Mouse (Mus musculus): Measurements from ENCODE around the gene Stk32c. TPM values are rescaled to one million over a fixed set of nuclear protein-coding genes. Genes with fewer than 3 reads are reported as not detected.

Stk32c gene
- polyA plus RNA-seq, 1 experiment from 2014 or later, result 1.2 TPM

DNA sequence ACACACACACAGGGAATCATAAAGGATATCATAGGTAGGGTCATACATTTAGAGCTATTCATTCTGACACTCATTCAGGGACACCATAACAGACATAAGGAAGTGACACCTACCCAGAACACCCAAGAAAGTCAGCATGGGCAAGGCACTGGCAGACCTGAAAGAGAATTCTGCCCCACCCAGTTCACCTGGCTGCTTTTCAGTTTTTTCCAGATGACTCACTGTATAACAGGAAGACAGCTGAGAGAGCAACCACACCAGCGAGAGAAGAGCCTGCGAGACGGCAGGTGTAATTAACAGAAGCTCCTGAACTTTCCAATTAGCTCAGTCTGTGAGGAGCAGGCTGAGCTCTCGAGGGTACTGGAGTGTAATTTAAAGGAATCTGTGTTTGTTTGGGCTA lies 44.0 kb downstream of the Stk32c start:
- no peaks in the 10 kb centered on the region for H3K4me1 ChIP-seq (replicated peaks; ENCODE audit: control insufficient read depth, insufficient read depth, low read length)
- no peak overlapping the region for H3K4me3 ChIP-seq (replicated peaks; ENCODE audit: low read length)
- no peak overlapping the region for H3K9ac ChIP-seq
- no peak overlapping the region for H3K4me2 ChIP-seq (replicated peaks)
- DNase-seq (ENCODE audit: low spot score) (no peak), ATAC-seq (ENCODE audit: low FRiP score) (no peak)
- H3K27ac ChIP-seq, result no peak overlapping the region
- peaks cover 23% of the 10 kb centered on the region; the same call in 1 of the 2 replicates for H3K9me3 ChIP-seq (ENCODE audit: control insufficient read depth, low read length)
- H3K36me3 ChIP-seq (replicated peaks; ENCODE audit: control insufficient read depth, insufficient read depth), result no peaks in the 10 kb centered on the region
- WGBS, result 82% methylated on average over 4 of the region's 4 CpGs
- H3K27me3 ChIP-seq (ENCODE audit: control insufficient read depth, insufficient read depth, low read length), result no peaks in the 10 kb centered on the region

DNA sequence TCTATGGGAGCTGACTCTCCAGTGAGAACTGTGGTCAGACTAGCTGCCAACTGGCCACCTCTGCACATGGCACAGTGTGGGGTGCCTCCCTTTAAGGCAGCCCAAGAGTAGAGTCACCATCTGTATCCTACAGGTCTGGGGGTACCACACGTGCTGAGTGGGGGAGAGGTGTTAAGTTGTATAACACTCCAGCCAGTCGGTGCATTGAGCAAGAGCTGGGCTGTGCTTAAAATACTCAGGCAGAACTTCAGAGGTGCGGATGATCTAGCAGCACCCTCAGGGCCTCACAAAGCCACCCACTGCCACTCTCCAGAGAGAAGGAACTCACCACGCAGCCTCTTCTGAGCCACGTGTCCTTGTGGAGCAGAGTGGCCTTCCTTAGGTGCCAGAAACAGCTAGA lies 48.7 kb downstream of the Stk32c start:
- no peak for ATAC-seq (ENCODE audit: low FRiP score)
- Histone ChIP-seq H3K9ac (no peak overlapping the region), H3K36me3 (replicated peaks; ENCODE audit: control insufficient read depth, insufficient read depth) (no peaks in the 10 kb centered on the region), H3K4me1 (replicated peaks; ENCODE audit: control insufficient read depth, insufficient read depth, low read length) (peaks cover 2% of the 10 kb centered on the region), H3K4me3 (replicated peaks; ENCODE audit: low read length) (no peak overlapping the region), H3K4me2 (replicated peaks) (no peak overlapping the region), H3K9me3 (ENCODE audit: control insufficient read depth, low read length) (peaks cover 22% of the 10 kb centered on the region; the same call in 1 of the 2 replicates), H3K27ac (no peak overlapping the region), H3K27me3 (ENCODE audit: control insufficient read depth, insufficient read depth, low read length) (no peaks in the 10 kb centered on the region)
- DNase-seq (ENCODE audit: low spot score), result no peak
- 79% methylated on average over 5 of the region's 5 CpGs for WGBS

DNA sequence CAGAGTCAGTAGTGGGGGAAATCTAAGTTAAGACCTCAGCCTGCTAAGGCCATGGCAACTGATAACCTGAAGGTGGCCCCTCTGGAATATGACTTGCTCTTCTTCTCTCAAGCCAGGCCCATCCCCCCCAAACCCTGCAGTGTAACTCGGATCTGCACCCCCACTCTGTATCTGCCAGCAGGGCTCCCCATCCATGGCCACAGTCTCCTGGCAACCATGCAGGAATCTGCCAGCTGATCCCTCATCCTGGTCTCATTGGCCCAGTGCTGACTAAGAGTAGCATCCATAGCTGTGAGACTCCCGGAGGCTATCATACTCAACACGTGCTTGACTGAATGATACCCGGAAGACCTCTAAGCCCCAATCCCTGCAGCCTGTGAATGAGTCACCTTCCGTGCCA lies 54.2 kb downstream of the Stk32c start:
- Histone ChIP-seq H3K9me3 (ENCODE audit: control insufficient read depth, low read length) (no peaks in the 10 kb centered on the region), H3K27ac (no peak overlapping the region), H3K4me3 (replicated peaks; ENCODE audit: low read length) (no peak overlapping the region), H3K36me3 (replicated peaks; ENCODE audit: control insufficient read depth, insufficient read depth) (no peaks in the 10 kb centered on the region), H3K4me1 (replicated peaks; ENCODE audit: control insufficient read depth, insufficient read depth, low read length) (peaks cover 13% of the 10 kb centered on the region), H3K27me3 (ENCODE audit: control insufficient read depth, insufficient read depth, low read length) (no peaks in the 10 kb centered on the region), H3K4me2 (replicated peaks) (no peak overlapping the region), H3K9ac (no peak overlapping the region)
- no peak for DNase-seq (ENCODE audit: low spot score)
- WGBS, result 34% methylated on average over 5 of the region's 5 CpGs
- ATAC-seq (ENCODE audit: low FRiP score), result peak; percentile 81

GRCm38 (mm10) chr7:139158549-139158948 lies 54.6 kb downstream of the Stk32c start:
- Histone ChIP-seq H3K4me3 (replicated peaks; ENCODE audit: low read length) (no peak overlapping the region), H3K4me1 (replicated peaks; ENCODE audit: control insufficient read depth, insufficient read depth, low read length) (peaks cover 13% of the 10 kb centered on the region), H3K4me2 (replicated peaks) (no peak overlapping the region), H3K9me3 (ENCODE audit: control insufficient read depth, low read length) (no peaks in the 10 kb centered on the region), H3K27me3 (ENCODE audit: control insufficient read depth, insufficient read depth, low read length) (no peaks in the 10 kb centered on the region), H3K9ac (no peak overlapping the region), H3K27ac (no peak overlapping the region), H3K36me3 (replicated peaks; ENCODE audit: control insufficient read depth, insufficient read depth) (no peaks in the 10 kb centered on the region)
- WGBS, result 53% methylated on average over 7 of the region's 7 CpGs
- no peak for DNase-seq (ENCODE audit: low spot score)
- ATAC-seq (ENCODE audit: low FRiP score), result peak; percentile 12; the same call in 1 of the 2 replicates

DNA sequence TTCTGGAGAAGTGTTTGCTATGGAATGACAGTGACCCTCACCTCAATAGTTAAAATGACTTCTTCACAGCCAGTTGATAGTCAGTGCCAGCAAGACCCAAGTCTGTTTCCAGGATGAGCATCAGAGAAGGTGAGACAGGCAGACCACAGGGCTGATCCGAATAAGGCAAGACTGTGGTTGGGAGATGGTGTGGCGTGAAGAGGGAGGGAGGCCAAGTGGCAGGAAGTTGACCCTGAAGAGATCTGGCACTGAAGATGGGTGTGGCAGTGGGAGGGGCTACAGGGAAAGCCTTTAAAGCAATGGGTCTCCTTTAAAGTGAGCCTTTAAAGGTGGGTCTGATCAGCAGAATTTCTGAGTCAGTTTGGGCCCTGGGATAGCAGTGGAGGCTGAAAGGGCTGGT lies 55.6 kb downstream of the Stk32c start:
- H3K9ac ChIP-seq, result no peak overlapping the region
- WGBS, result 80% methylated on average over 2 of the region's 2 CpGs
- ATAC-seq (ENCODE audit: low FRiP score) (no peak), DNase-seq (ENCODE audit: low spot score) (no peak)
- no peak overlapping the region for H3K4me2 ChIP-seq (replicated peaks)
- H3K4me1 ChIP-seq (replicated peaks; ENCODE audit: control insufficient read depth, insufficient read depth, low read length), result peaks cover 13% of the 10 kb centered on the region
- no peaks in the 10 kb centered on the region for H3K9me3 ChIP-seq (ENCODE audit: control insufficient read depth, low read length)
- no peak overlapping the region for H3K4me3 ChIP-seq (replicated peaks; ENCODE audit: low read length)
- no peak overlapping the region for H3K27ac ChIP-seq
- H3K36me3 ChIP-seq (replicated peaks; ENCODE audit: control insufficient read depth, insufficient read depth), result no peaks in the 10 kb centered on the region
- H3K27me3 ChIP-seq (ENCODE audit: control insufficient read depth, insufficient read depth, low read length), result no peaks in the 10 kb centered on the region

- no peak overlapping the region for H3K4me2 ChIP-seq (replicated peaks)
- H3K4me1 ChIP-seq (replicated peaks; ENCODE audit: control insufficient read depth, insufficient read depth, low read length), result peaks cover 15% of the 10 kb centered on the region
- no peak overlapping the region for H3K9ac ChIP-seq
- H3K9me3 ChIP-seq (ENCODE audit: control insufficient read depth, low read length), result no peaks in the 10 kb centered on the region
- no peaks in the 10 kb centered on the region for H3K36me3 ChIP-seq (replicated peaks; ENCODE audit: control insufficient read depth, insufficient read depth)
- 40% methylated on average over 10 of the region's 10 CpGs for WGBS
- DNase-seq (ENCODE audit: low spot score), result no peak
- no peak overlapping the region for H3K4me3 ChIP-seq (replicated peaks; ENCODE audit: low read length)
- ATAC-seq (ENCODE audit: low FRiP score), result no peak
- H3K27me3 ChIP-seq (ENCODE audit: control insufficient read depth, insufficient read depth, low read length), result no peaks in the 10 kb centered on the region
- H3K27ac ChIP-seq, result no peak overlapping the region
Observed at GRCm38 (mm10) chr7:139156341-139157058, 56.6 kb downstream of the Stk32c start.

DNA sequence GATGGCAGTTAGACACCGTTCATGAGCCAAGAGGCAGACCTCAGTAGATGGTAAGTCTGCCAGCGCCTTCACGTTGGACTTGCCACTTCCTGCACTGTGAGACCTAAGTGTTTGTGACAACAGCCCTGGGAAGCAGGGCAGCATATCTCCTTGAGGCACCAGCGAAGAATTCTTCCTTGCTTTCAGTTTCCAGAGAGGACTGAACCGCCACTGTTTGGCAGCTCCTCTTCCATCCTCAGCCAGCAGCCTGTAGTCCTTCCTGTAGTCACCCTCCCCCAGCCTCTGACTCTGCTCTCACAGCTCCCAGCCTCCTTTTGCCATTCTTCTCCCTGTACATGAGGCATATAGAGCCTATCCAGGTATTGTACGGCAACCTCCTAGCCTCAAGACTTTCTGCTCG lies 60.2 kb downstream of the Stk32c start:
- Histone ChIP-seq H3K9ac (no peak overlapping the region), H3K27ac (no peak overlapping the region), H3K4me1 (replicated peaks; ENCODE audit: control insufficient read depth, insufficient read depth, low read length) (peaks cover 12% of the 10 kb centered on the region), H3K4me2 (replicated peaks) (no peak overlapping the region), H3K36me3 (replicated peaks; ENCODE audit: control insufficient read depth, insufficient read depth) (no peaks in the 10 kb centered on the region), H3K27me3 (ENCODE audit: control insufficient read depth, insufficient read depth, low read length) (no peaks in the 10 kb centered on the region), H3K9me3 (ENCODE audit: control insufficient read depth, low read length) (no peaks in the 10 kb centered on the region), H3K4me3 (replicated peaks; ENCODE audit: low read length) (no peak overlapping the region)
- no peak for DNase-seq (ENCODE audit: low spot score)
- 87% methylated on average over 7 of the region's 7 CpGs for WGBS
- no peak for ATAC-seq (ENCODE audit: low FRiP score)

- Histone ChIP-seq H3K4me3 (replicated peaks; ENCODE audit: low read length) (no peak overlapping the region), H3K36me3 (replicated peaks; ENCODE audit: control insufficient read depth, insufficient read depth) (no peaks in the 10 kb centered on the region), H3K9ac (0 out of 2 replicates have a peak overlapping the region, but pooled peaks have one; percentile 7), H3K27ac (peak overlapping the region; percentile 63), H3K9me3 (ENCODE audit: control insufficient read depth, low read length) (no peaks in the 10 kb centered on the region), H3K4me1 (replicated peaks; ENCODE audit: control insufficient read depth, insufficient read depth, low read length) (peaks cover 27% of the 10 kb centered on the region), H3K4me2 (replicated peaks) (peak overlapping the region; percentile 18), H3K27me3 (ENCODE audit: control insufficient read depth, insufficient read depth, low read length) (no peaks in the 10 kb centered on the region)
- DNase-seq (ENCODE audit: low spot score) (peak; percentile 78), ATAC-seq (ENCODE audit: low FRiP score) (peak; percentile 89)
- 26% methylated on average over 10 of the region's 10 CpGs for WGBS
Observed at GRCm38 (mm10) chr7:139151116-139151515, 62.0 kb downstream of the Stk32c start.

DNA sequence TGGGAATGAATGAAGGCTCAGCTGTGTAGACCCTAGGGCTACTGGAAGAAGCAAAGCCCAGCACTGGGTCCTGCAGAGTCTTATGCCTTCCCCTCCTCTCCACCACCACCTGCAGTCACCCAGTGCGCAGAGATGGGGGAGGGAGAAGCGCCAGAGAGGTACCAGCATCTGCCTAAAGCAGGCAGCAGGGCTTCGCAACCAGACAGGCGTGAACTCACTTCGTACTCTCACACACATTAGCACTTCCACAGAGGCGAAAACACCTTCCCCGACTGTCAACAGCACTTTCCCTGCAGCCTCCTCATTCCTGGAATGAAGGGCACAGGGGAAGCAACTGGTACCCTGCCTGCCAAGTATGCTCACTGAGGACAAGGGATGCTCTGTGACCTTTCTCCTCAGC lies 63.7 kb downstream of the Stk32c start:
- Histone ChIP-seq H3K9ac (no peak overlapping the region), H3K36me3 (replicated peaks; ENCODE audit: control insufficient read depth, insufficient read depth) (no peaks in the 10 kb centered on the region), H3K27me3 (ENCODE audit: control insufficient read depth, insufficient read depth, low read length) (no peaks in the 10 kb centered on the region), H3K4me1 (replicated peaks; ENCODE audit: control insufficient read depth, insufficient read depth, low read length) (peaks cover 28% of the 10 kb centered on the region), H3K4me3 (replicated peaks; ENCODE audit: low read length) (no peak overlapping the region), H3K9me3 (ENCODE audit: control insufficient read depth, low read length) (no peaks in the 10 kb centered on the region), H3K4me2 (replicated peaks) (no peak overlapping the region), H3K27ac (no peak overlapping the region)
- ATAC-seq (ENCODE audit: low FRiP score) (0 out of 2 replicates have a peak, but pooled peaks have one; percentile 26), DNase-seq (ENCODE audit: low spot score) (no peak)
- WGBS, result 40% methylated on average over 7 of the region's 7 CpGs

Measured in hindbrain, embryonic 14.5 days (tissue).